Mouse (Mus musculus) hindbrain, embryonic 11.5 days (tissue): ENCODE data around the gene Prkn. TPM values are rescaled to one million over a fixed set of nuclear protein-coding genes. Genes with fewer than 3 reads are reported as not detected.

Experiments
- ATAC-seq: fragments of 200-750 bp; cut with Nextera tagmentation; 2 replicates; pipeline ENCODE4 v1.8.0; 2017; ENCODE audit warnings: mild to moderate bottlenecking, moderate TSS enrichment, moderate library complexity; ENCODE audit not compliant: low FRiP score
- DNase-seq: peaks from one replicate; pipeline ENCODE4 v3.0.0-alpha.2; 2015; ENCODE audit warnings: low spot score
- H3K27ac ChIP-seq: fragments of 300-500 bp; sonication (generic); 2 replicates; pipeline ENCODE4 v1.5.1; 2014; ENCODE audit warnings: mild to moderate bottlenecking, low read depth, low read length
- H3K27me3 ChIP-seq: fragments of 300-500 bp; sonication (generic); 2 replicates; pipeline ENCODE4 v1.6.1; 2014; ENCODE audit warnings: mild to moderate bottlenecking, low read length, moderate library complexity, mixed read lengths; ENCODE audit not compliant: control insufficient read depth, insufficient read depth
- H3K36me3 ChIP-seq: fragments of 300-500 bp; sonication (generic); 2 replicates; pipeline ENCODE4 v1.6.1; 2014; ENCODE audit warnings: mild to moderate bottlenecking, low read length, moderate library complexity, mixed read lengths; ENCODE audit not compliant: control insufficient read depth, insufficient read depth
- H3K4me1 ChIP-seq: fragments of 300-500 bp; sonication (generic); replicated peaks from 2 replicates; pipeline ENCODE4 v1.6.1; 2014; ENCODE audit warnings: low read length, mixed read lengths; ENCODE audit not compliant: control insufficient read depth, insufficient read depth
- H3K4me2 ChIP-seq: fragments of 300-500 bp; sonication (generic); replicated peaks from 2 replicates; pipeline ENCODE4 v1.6.1; 2014; ENCODE audit warnings: mild to moderate bottlenecking, low read depth, low read length
- H3K4me3 ChIP-seq: fragments of 300-500 bp; sonication (generic); 2 replicates; pipeline ENCODE4 v1.5.1; 2014; ENCODE audit warnings: low read depth, low read length
- H3K9ac ChIP-seq: fragments of 300-500 bp; sonication (generic); 2 replicates; pipeline ENCODE4 v1.6.1; 2014; ENCODE audit warnings: low read depth, low read length
- H3K9me3 ChIP-seq: fragments of 300-500 bp; sonication (generic); 2 replicates; pipeline ENCODE4 v1.6.1; 2016; ENCODE audit warnings: low read length; ENCODE audit not compliant: control insufficient read depth
- WGBS: fragments of 180-500 bp; shearing (Covaris S2); extraction: QIAGEN DNeasy Blood & Tissue Kit; methylation state at CpG from one replicate; pipeline ENCODE4 v1.1.7; 2014; 5-methylcytosine and 5-hydroxymethylcytosine counted together
- polyA plus RNA-seq: library from polyadenylated mRNA; unstranded; fragments of >200 nt; fragmentation: Nextera tagmentation; extraction: Ambion mirVana; gene quantifications from 2 replicates; pipeline ENCODE4 v1.2.1, GENCODE M21; 2014

Gene Prkn
- polyA plus RNA-seq, 1 experiment from 2014 or later: 1.9 TPM

- ATAC-seq (0 out of 2 replicates have a peak, but pooled peaks have one; percentile 45), DNase-seq (peak; percentile 43)
- Histone ChIP-seq H3K27me3 (no peaks in the 10 kb centered on the region), H3K27ac (no peak overlapping the region), H3K4me2 (no peak overlapping the region), H3K4me1 (no peaks in the 10 kb centered on the region), H3K4me3 (no peak overlapping the region), H3K9me3 (no peaks in the 10 kb centered on the region), H3K9ac (no peak overlapping the region), H3K36me3 (no peaks in the 10 kb centered on the region)
- WGBS: 53% methylated on average over 12 of the region's 12 CpGs
These were observed 390.6 kb downstream of the Prkn start for GRCm38 (mm10) chr17:11230604-11231395.

GRCm38 (mm10) chr17:11235273-11235672 is 395.1 kb downstream of the Prkn start:
- no peak overlapping the region for H3K9ac ChIP-seq
- H3K4me3 ChIP-seq: no peak overlapping the region
- 71% methylated on average over 1 of the region's 1 CpGs for WGBS
- H3K4me1 ChIP-seq: no peaks in the 10 kb centered on the region
- H3K9me3 ChIP-seq: no peaks in the 10 kb centered on the region
- no peaks in the 10 kb centered on the region for H3K27me3 ChIP-seq
- no peak overlapping the region for H3K27ac ChIP-seq
- no peak for ATAC-seq
- no peak overlapping the region for H3K4me2 ChIP-seq
- no peak for DNase-seq
- H3K36me3 ChIP-seq: no peaks in the 10 kb centered on the region

GRCm38 (mm10) chr17:11245040-11245439 is 404.9 kb downstream of the Prkn start:
- Histone ChIP-seq H3K9me3 (no peaks in the 10 kb centered on the region), H3K36me3 (no peaks in the 10 kb centered on the region), H3K27ac (no peak overlapping the region), H3K4me2 (no peak overlapping the region), H3K27me3 (no peaks in the 10 kb centered on the region), H3K4me3 (no peak overlapping the region), H3K4me1 (no peaks in the 10 kb centered on the region), H3K9ac (no peak overlapping the region)
- no peak for ATAC-seq
- WGBS: 58% methylated on average over 9 of the region's 9 CpGs
- DNase-seq: no peak

- H3K9ac ChIP-seq: no peak overlapping the region
- H3K36me3 ChIP-seq: no peaks in the 10 kb centered on the region
- no peaks in the 10 kb centered on the region for H3K27me3 ChIP-seq
- H3K4me3 ChIP-seq: no peak overlapping the region
- no peak overlapping the region for H3K27ac ChIP-seq
- DNase-seq (no peak), ATAC-seq (no peak)
- no peaks in the 10 kb centered on the region for H3K9me3 ChIP-seq
- WGBS: 46% methylated on average over 6 of the region's 6 CpGs
- no peak overlapping the region for H3K4me2 ChIP-seq
- no peaks in the 10 kb centered on the region for H3K4me1 ChIP-seq
These were observed 409.0 kb downstream of the Prkn start for GRCm38 (mm10) chr17:11249216-11249615.

- Histone ChIP-seq H3K9ac (no peak overlapping the region), H3K36me3 (no peaks in the 10 kb centered on the region), H3K4me1 (no peaks in the 10 kb centered on the region), H3K4me2 (no peak overlapping the region), H3K27ac (no peak overlapping the region), H3K27me3 (no peaks in the 10 kb centered on the region), H3K4me3 (no peak overlapping the region), H3K9me3 (no peaks in the 10 kb centered on the region)
- DNase-seq (no peak), ATAC-seq (no peak)
- WGBS: 74% methylated on average over 8 of the region's 8 CpGs
These were observed 420.5 kb downstream of the Prkn start for GRCm38 (mm10) chr17:11260663-11261062.

- 70% methylated on average over 5 of the region's 5 CpGs for WGBS
- H3K9me3 ChIP-seq: no peaks in the 10 kb centered on the region
These were observed 421.5 kb downstream of the Prkn start for GRCm38 (mm10) chr17:11261679-11262078.

GRCm38 (mm10) chr17:11267951-11268350 is 427.8 kb downstream of the Prkn start:
- H3K4me2 ChIP-seq: no peak overlapping the region

More at GRCm38 (mm10) chr17:11261679-11262078, 421.5 kb downstream of the Prkn start:
- Histone ChIP-seq H3K4me1 (no peaks in the 10 kb centered on the region), H3K27me3 (no peaks in the 10 kb centered on the region), H3K27ac (no peak overlapping the region), H3K9ac (no peak overlapping the region), H3K4me3 (no peak overlapping the region), H3K36me3 (no peaks in the 10 kb centered on the region), H3K4me2 (no peak overlapping the region)
- DNase-seq (no peak), ATAC-seq (no peak)

GRCm38 (mm10) chr17:11270179-11270578 is 430.0 kb downstream of the Prkn start:
- H3K4me2 ChIP-seq: no peak overlapping the region
- H3K36me3 ChIP-seq: no peaks in the 10 kb centered on the region
- no peak overlapping the region for H3K4me3 ChIP-seq
- ATAC-seq (no peak), DNase-seq (no peak)
- H3K4me1 ChIP-seq: no peaks in the 10 kb centered on the region
- H3K27me3 ChIP-seq: no peaks in the 10 kb centered on the region
- H3K27ac ChIP-seq: no peak overlapping the region
- no peak overlapping the region for H3K9ac ChIP-seq
- H3K9me3 ChIP-seq: no peaks in the 10 kb centered on the region
- 91% methylated on average over 4 of the region's 4 CpGs for WGBS

More at GRCm38 (mm10) chr17:11267951-11268350, 427.8 kb downstream of the Prkn start:
- Histone ChIP-seq H3K36me3 (no peaks in the 10 kb centered on the region), H3K27ac (no peak overlapping the region), H3K27me3 (no peaks in the 10 kb centered on the region), H3K4me3 (no peak overlapping the region), H3K4me1 (no peaks in the 10 kb centered on the region), H3K9ac (no peak overlapping the region), H3K9me3 (no peaks in the 10 kb centered on the region)
- DNase-seq (no peak), ATAC-seq (no peak)
- 94% methylated on average over 4 of the region's 4 CpGs for WGBS

- Histone ChIP-seq H3K27me3 (no peaks in the 10 kb centered on the region), H3K4me3 (no peak overlapping the region), H3K27ac (no peak overlapping the region), H3K9ac (no peak overlapping the region), H3K9me3 (no peaks in the 10 kb centered on the region), H3K36me3 (no peaks in the 10 kb centered on the region), H3K4me2 (no peak overlapping the region), H3K4me1 (no peaks in the 10 kb centered on the region)
- ATAC-seq: no peak
- no peak for DNase-seq
These were observed 431.7 kb downstream of the Prkn start for GRCm38 (mm10) chr17:11271876-11272275.
